Mouse (Mus musculus) limb, embryonic 13.5 days (tissue): Measurements from ENCODE around the gene Ranbp2. TPM values are rescaled to one million over a fixed set of nuclear protein-coding genes. Genes with fewer than 3 reads are reported as not detected.

Experiments
- ATAC-seq: fragments of 200-750 bp; cut with Nextera tagmentation; 2 replicates; pipeline ENCODE4 v1.8.0; 2017; ENCODE audit warnings: low read depth, moderate number of reproducible peaks, moderate TSS enrichment; ENCODE audit not compliant: low FRiP score
- H3K27ac ChIP-seq: fragments of 300-500 bp; sonication (generic); 2 replicates; pipeline ENCODE4 v1.5.1; 2015; ENCODE audit warnings: inconsistent platforms, mild to moderate bottlenecking, moderate library complexity
- H3K27me3 ChIP-seq: fragments of 300-500 bp; sonication (generic); 2 replicates; pipeline ENCODE4 v1.6.1; 2015; ENCODE audit warnings: mild to moderate bottlenecking, inconsistent platforms
- H3K36me3 ChIP-seq: fragments of 300-500 bp; sonication (generic); 2 replicates; pipeline ENCODE4 v1.6.1; 2015; ENCODE audit warnings: inconsistent platforms, mild to moderate bottlenecking, moderate library complexity
- H3K4me1 ChIP-seq: fragments of 300-500 bp; sonication (generic); 2 replicates; pipeline ENCODE4 v1.6.1; 2015; ENCODE audit warnings: inconsistent platforms
- H3K4me2 ChIP-seq: fragments of 300-500 bp; sonication (generic); replicated peaks from 2 replicates; pipeline ENCODE4 v1.6.1; 2015; ENCODE audit warnings: inconsistent platforms, mild to moderate bottlenecking, moderate library complexity
- H3K4me3 ChIP-seq: fragments of 300-500 bp; sonication (generic); 2 replicates; pipeline ENCODE4 v1.5.1; 2015; ENCODE audit warnings: moderate library complexity, mild to moderate bottlenecking, inconsistent platforms
- H3K9ac ChIP-seq: fragments of 300-500 bp; sonication (generic); 2 replicates; pipeline ENCODE4 v1.6.1; 2015; ENCODE audit warnings: mild to moderate bottlenecking, inconsistent platforms
- H3K9me3 ChIP-seq: fragments of 300-500 bp; sonication (generic); 2 replicates; pipeline ENCODE4 v1.6.1; 2016; ENCODE audit warnings: inconsistent platforms
- WGBS: fragments of 180-500 bp; shearing (Covaris S2); methylation state at CpG from one replicate; pipeline ENCODE4 v1.1.7; 2015; 5-methylcytosine and 5-hydroxymethylcytosine counted together
- polyA plus RNA-seq: library from polyadenylated mRNA; unstranded; fragments of >200 nt; fragmentation: Nextera tagmentation; extraction: Ambion mirVana; gene quantifications from 2 replicates; pipeline ENCODE4 v1.2.1, GENCODE M21; 2015

Ranbp2 gene
- polyA plus RNA-seq = 24.8 and 26.2 TPM in 2 replicates

- peak; percentile 98 for ATAC-seq
- Histone ChIP-seq H3K36me3 (no peaks in the 10 kb centered on the region), H3K4me3 (peak within 1 kb of the TSS; percentile 96), H3K27ac (peak within 1 kb of the TSS; percentile 96), H3K27me3 (no peaks in the 10 kb centered on the region), H3K4me2 (peak within 1 kb of the TSS; percentile 76), H3K9ac (peak within 1 kb of the TSS; percentile 97), H3K9me3 (no peaks in the 10 kb centered on the region), H3K4me1 (peaks cover 6% of the 10 kb centered on the region)
- WGBS = under 1% methylated on average over 76 of the region's 91 CpGs
Observed at GRCm38 (mm10) chr10:58446384-58447279, at the start of gene Ranbp2. Ranbp2 (plus strand) TSS chr10:58446920.

- Histone ChIP-seq H3K4me3 (no peak overlapping the region), H3K27ac (no peak overlapping the region), H3K36me3 (peaks cover 26% of the 10 kb centered on the region), H3K9ac (no peak overlapping the region), H3K4me1 (no peaks in the 10 kb centered on the region), H3K27me3 (no peaks in the 10 kb centered on the region), H3K9me3 (no peaks in the 10 kb centered on the region), H3K4me2 (no peak overlapping the region)
- no peak for ATAC-seq
- WGBS = 84% methylated on average over 8 of the region's 8 CpGs
Observed at GRCm38 (mm10) chr10:58398941-58399340, 47.8 kb upstream of the Ranbp2 start.

- Histone ChIP-seq H3K4me3 (no peak overlapping the region), H3K4me2 (no peak overlapping the region), H3K9ac (no peak overlapping the region), H3K9me3 (no peaks in the 10 kb centered on the region), H3K27me3 (no peaks in the 10 kb centered on the region), H3K36me3 (peaks cover 34% of the 10 kb centered on the region), H3K27ac (no peak overlapping the region), H3K4me1 (no peaks in the 10 kb centered on the region)
- WGBS = 88% methylated on average over 3 of the region's 3 CpGs
- ATAC-seq = no peak
Observed at GRCm38 (mm10) chr10:58401838-58402237, 44.9 kb upstream of the Ranbp2 start.

GRCm38 (mm10) chr10:58404639-58405038 is 42.1 kb upstream of the Ranbp2 start:
- H3K27me3 ChIP-seq = no peaks in the 10 kb centered on the region
- H3K9ac ChIP-seq = no peak overlapping the region
- H3K4me2 ChIP-seq = no peak overlapping the region
- H3K4me1 ChIP-seq = no peaks in the 10 kb centered on the region
- no peaks in the 10 kb centered on the region for H3K9me3 ChIP-seq
- H3K36me3 ChIP-seq = peaks cover 39% of the 10 kb centered on the region
- ATAC-seq = no peak
- 87% methylated on average over 6 of the region's 6 CpGs for WGBS
- no peak overlapping the region for H3K4me3 ChIP-seq
- 0 out of 2 replicates have a peak overlapping the region, but pooled peaks have one; percentile 28 for H3K27ac ChIP-seq

GRCm38 (mm10) chr10:58405285-58405948 is 41.3 kb upstream of the Ranbp2 start:
- no peak for ATAC-seq
- peak overlapping the region; percentile 28 for H3K27ac ChIP-seq
- no peak overlapping the region for H3K4me3 ChIP-seq
- no peaks in the 10 kb centered on the region for H3K27me3 ChIP-seq
- no peaks in the 10 kb centered on the region for H3K9me3 ChIP-seq
- H3K4me2 ChIP-seq = no peak overlapping the region
- H3K9ac ChIP-seq = no peak overlapping the region
- no peaks in the 10 kb centered on the region for H3K4me1 ChIP-seq
- WGBS = 79% methylated on average over 4 of the region's 4 CpGs
- peaks cover 47% of the 10 kb centered on the region for H3K36me3 ChIP-seq

GRCm38 (mm10) chr10:58405949-58406305 is 40.8 kb upstream of the Ranbp2 start:
- Histone ChIP-seq H3K4me2 (no peak overlapping the region), H3K36me3 (peaks cover 48% of the 10 kb centered on the region), H3K9me3 (no peaks in the 10 kb centered on the region), H3K9ac (no peak overlapping the region), H3K4me1 (no peaks in the 10 kb centered on the region), H3K4me3 (no peak overlapping the region), H3K27ac (no peak overlapping the region; the same call in 1 of the 2 replicates), H3K27me3 (no peaks in the 10 kb centered on the region)
- 84% methylated on average over 2 of the region's 2 CpGs for WGBS
- ATAC-seq = no peak

GRCm38 (mm10) chr10:58412331-58412730 is 34.4 kb upstream of the Ranbp2 start:
- Histone ChIP-seq H3K27ac (no peak overlapping the region), H3K9ac (no peak overlapping the region), H3K36me3 (peaks cover 76% of the 10 kb centered on the region), H3K9me3 (no peaks in the 10 kb centered on the region), H3K4me2 (no peak overlapping the region), H3K27me3 (no peaks in the 10 kb centered on the region), H3K4me1 (no peaks in the 10 kb centered on the region), H3K4me3 (no peak overlapping the region)
- ATAC-seq = no peak
- WGBS = 91% methylated on average over 4 of the region's 4 CpGs

- Histone ChIP-seq H3K27me3 (no peaks in the 10 kb centered on the region), H3K4me1 (no peaks in the 10 kb centered on the region), H3K9me3 (no peaks in the 10 kb centered on the region), H3K27ac (no peak overlapping the region), H3K4me2 (no peak overlapping the region), H3K36me3 (peaks cover 80% of the 10 kb centered on the region), H3K4me3 (no peak overlapping the region), H3K9ac (no peak overlapping the region)
- no peak for ATAC-seq
Observed at GRCm38 (mm10) chr10:58412852-58413251, 33.9 kb upstream of the Ranbp2 start.

GRCm38 (mm10) chr10:58416702-58417101 is 30.0 kb upstream of the Ranbp2 start:
- 78% methylated on average over 3 of the region's 3 CpGs for WGBS
- H3K9ac ChIP-seq = no peak overlapping the region
- H3K4me3 ChIP-seq = no peak overlapping the region
- H3K36me3 ChIP-seq = peaks cover 64% of the 10 kb centered on the region
- no peaks in the 10 kb centered on the region for H3K27me3 ChIP-seq
- H3K27ac ChIP-seq = no peak overlapping the region
- no peaks in the 10 kb centered on the region for H3K9me3 ChIP-seq
- H3K4me1 ChIP-seq = no peaks in the 10 kb centered on the region
- ATAC-seq = no peak
- no peak overlapping the region for H3K4me2 ChIP-seq

GRCm38 (mm10) chr10:58418290-58418971 is 28.3 kb upstream of the Ranbp2 start:
- no peak overlapping the region for H3K27ac ChIP-seq
- no peak for ATAC-seq
- no peak overlapping the region for H3K4me2 ChIP-seq
- H3K27me3 ChIP-seq = no peaks in the 10 kb centered on the region
- no peak overlapping the region for H3K4me3 ChIP-seq
- H3K9me3 ChIP-seq = no peaks in the 10 kb centered on the region
- no peaks in the 10 kb centered on the region for H3K4me1 ChIP-seq
- peaks cover 60% of the 10 kb centered on the region for H3K36me3 ChIP-seq
- whole genome bisulfite sequencing = 88% methylated on average over 10 of the region's 10 CpGs
- no peak overlapping the region for H3K9ac ChIP-seq

GRCm38 (mm10) chr10:58427930-58428329 is 18.8 kb upstream of the Ranbp2 start:
- WGBS = 96% methylated on average over 2 of the region's 2 CpGs
- Histone ChIP-seq H3K36me3 (peaks cover 24% of the 10 kb centered on the region), H3K4me3 (no peak overlapping the region), H3K4me1 (no peaks in the 10 kb centered on the region), H3K27me3 (no peaks in the 10 kb centered on the region), H3K27ac (no peak overlapping the region), H3K9ac (no peak overlapping the region), H3K4me2 (no peak overlapping the region), H3K9me3 (no peaks in the 10 kb centered on the region)
- ATAC-seq = no peak

- Histone ChIP-seq H3K36me3 (no peaks in the 10 kb centered on the region), H3K9ac (peak overlapping the region; percentile 97), H3K4me3 (peak overlapping the region; percentile 96)
Observed at GRCm38 (mm10) chr10:58445850-58446249, 870 bp upstream of the Ranbp2 start.

More at GRCm38 (mm10) chr10:58445850-58446249, 870 bp upstream of the Ranbp2 start:
- 21% methylated on average over 9 of the region's 9 CpGs for WGBS
- peaks cover 6% of the 10 kb centered on the region for H3K4me1 ChIP-seq
- no peaks in the 10 kb centered on the region for H3K9me3 ChIP-seq
- H3K4me2 ChIP-seq = peak overlapping the region; percentile 69
- H3K27ac ChIP-seq = peak overlapping the region; percentile 90
- no peaks in the 10 kb centered on the region for H3K27me3 ChIP-seq
- ATAC-seq = 0 out of 2 replicates have a peak, but pooled peaks have one; percentile 3
